Mouse (Mus musculus) embryonic facial prominence, embryonic 10.5 days (tissue): ENCODE measurements at regions not wholly inside any gene's neighbourhood (a gene's known extent, or its start where the extent isn't known, plus 50 kb on each side); places are given as distances from the start of the nearest gene placed in this dataset.
"Not testable (repeated sequence)": the region's sequence is repeated elsewhere in the genome, so short reads cannot be mapped to it uniquely, and the experiment has no call there.

Experiments
- DNase-seq: peaks from one replicate; pipeline ENCODE4 v3.0.0-alpha.2; 2017; ENCODE audit warnings: low spot score
- H3K27ac ChIP-seq: fragments of 300-500 bp; sonication (generic); replicated peaks from 2 replicates; pipeline ENCODE4 v1.5.1; 2016; ENCODE audit warnings: mild to moderate bottlenecking
- H3K27me3 ChIP-seq: fragments of 300-500 bp; sonication (generic); replicated peaks from 2 replicates; pipeline ENCODE4 v1.6.1; 2016; ENCODE audit warnings: low read depth, mild to moderate bottlenecking; ENCODE audit not compliant: poor library complexity, severe bottlenecking
- H3K36me3 ChIP-seq: fragments of 300-500 bp; sonication (generic); replicated peaks from 2 replicates; pipeline ENCODE4 v1.6.1; 2016; ENCODE audit warnings: mild to moderate bottlenecking, moderate library complexity
- H3K4me1 ChIP-seq: fragments of 300-500 bp; sonication (generic); 2 replicates; pipeline ENCODE4 v1.6.1; 2016
- H3K4me3 ChIP-seq: fragments of 300-500 bp; sonication (generic); 2 replicates; pipeline ENCODE4 v1.5.1; 2016; ENCODE audit warnings: mild to moderate bottlenecking, moderate library complexity
- H3K9me3 ChIP-seq: fragments of 300-500 bp; sonication (generic); 2 replicates; pipeline ENCODE4 v1.6.1; 2016; ENCODE audit warnings: mild to moderate bottlenecking
- WGBS: fragments of 180-500 bp; shearing (Covaris S2); methylation state at CpG from one replicate; pipeline ENCODE4 v1.1.7; 2016; 5-methylcytosine and 5-hydroxymethylcytosine counted together

GRCm38 (mm10) chr6:99904607-99905006, 178.4 kb upstream of the Prok2 start:
- DNase-seq, result no peak
- 80% methylated on average over 4 of the region's 4 CpGs for WGBS
- Histone ChIP-seq H3K36me3 (no peaks in the 10 kb centered on the region), H3K27ac (no peak overlapping the region), H3K27me3 (peaks cover 85% of the 10 kb centered on the region), H3K4me3 (no peak overlapping the region), H3K4me1 (0 out of 2 replicates have a peak, but pooled peaks cover 7% of the 10 kb centered on the region), H3K9me3 (no peaks in the 10 kb centered on the region)

- not testable (repeated sequence) for H3K27ac ChIP-seq, H3K36me3 ChIP-seq, H3K4me1 ChIP-seq, H3K4me3 ChIP-seq, H3K9me3 ChIP-seq
- H3K27me3 ChIP-seq, result peaks cover 85% of the 10 kb centered on the region
- peak; percentile 56 for DNase-seq
These were observed 177.9 kb upstream of the Prok2 start for GRCm38 (mm10) chr6:99904044-99904443.

- WGBS, result 87% methylated on average over 3 of the region's 3 CpGs
- H3K4me1 ChIP-seq, result peaks cover 4% of the 10 kb centered on the region
- DNase-seq, result no peak
- H3K4me3 ChIP-seq, result no peak overlapping the region
- H3K36me3 ChIP-seq, result no peaks in the 10 kb centered on the region
- H3K27me3 ChIP-seq, result peaks cover 79% of the 10 kb centered on the region
- H3K9me3 ChIP-seq, result no peaks in the 10 kb centered on the region
- no peak overlapping the region for H3K27ac ChIP-seq
These were observed 175.4 kb upstream of the Prok2 start for GRCm38 (mm10) chr6:99901564-99901963.

GRCm38 (mm10) chr6:99901146-99901545, 175.0 kb upstream of the Prok2 start:
- WGBS, result 92% methylated on average over 5 of the region's 5 CpGs
- no peak for DNase-seq
- Histone ChIP-seq H3K27me3 (peaks cover 80% of the 10 kb centered on the region), H3K36me3 (no peaks in the 10 kb centered on the region), H3K27ac (no peak overlapping the region), H3K9me3 (no peaks in the 10 kb centered on the region), H3K4me1 (peaks cover 4% of the 10 kb centered on the region), H3K4me3 (no peak overlapping the region)

- no peaks in the 10 kb centered on the region for H3K36me3 ChIP-seq
- DNase-seq, result no peak
- no peak overlapping the region for H3K4me3 ChIP-seq
- H3K4me1 ChIP-seq, result peaks cover 4% of the 10 kb centered on the region
- peaks cover 83% of the 10 kb centered on the region for H3K27me3 ChIP-seq
- H3K27ac ChIP-seq, result no peak overlapping the region
- no peaks in the 10 kb centered on the region for H3K9me3 ChIP-seq
- 80% methylated on average over 14 of the region's 14 CpGs for WGBS
These were observed 173.5 kb upstream of the Prok2 start for GRCm38 (mm10) chr6:99899704-99900103.

GRCm38 (mm10) chr6:99898077-99898476, 171.9 kb upstream of the Prok2 start:
- Histone ChIP-seq H3K36me3 (no peaks in the 10 kb centered on the region), H3K4me3 (no peak overlapping the region), H3K27me3 (peaks cover 82% of the 10 kb centered on the region), H3K4me1 (peaks cover 4% of the 10 kb centered on the region), H3K9me3 (no peaks in the 10 kb centered on the region), H3K27ac (no peak overlapping the region)
- 89% methylated on average over 2 of the region's 2 CpGs for WGBS
- no peak for DNase-seq

- H3K4me1 ChIP-seq, result peaks cover 4% of the 10 kb centered on the region
- no peaks in the 10 kb centered on the region for H3K36me3 ChIP-seq
- no peaks in the 10 kb centered on the region for H3K9me3 ChIP-seq
- WGBS, result 90% methylated on average over 4 of the region's 4 CpGs
- H3K4me3 ChIP-seq, result no peak overlapping the region
- H3K27me3 ChIP-seq, result peaks cover 64% of the 10 kb centered on the region
- no peak for DNase-seq
- no peak overlapping the region for H3K27ac ChIP-seq
These were observed 169.4 kb upstream of the Prok2 start for GRCm38 (mm10) chr6:99895558-99895957.

- peaks cover 64% of the 10 kb centered on the region for H3K27me3 ChIP-seq
- no peak overlapping the region for H3K27ac ChIP-seq
- no peaks in the 10 kb centered on the region for H3K36me3 ChIP-seq
- DNase-seq, result no peak
- no peaks in the 10 kb centered on the region for H3K9me3 ChIP-seq
- peaks cover 7% of the 10 kb centered on the region for H3K4me1 ChIP-seq
- H3K4me3 ChIP-seq, result no peak overlapping the region
- WGBS, result 53% methylated on average over 4 of the region's 4 CpGs
These were observed 167.7 kb upstream of the Prok2 start for GRCm38 (mm10) chr6:99893936-99894335.

- Histone ChIP-seq H3K27me3 (peaks cover 70% of the 10 kb centered on the region), H3K9me3 (no peaks in the 10 kb centered on the region)
These were observed 166.0 kb upstream of the Prok2 start for GRCm38 (mm10) chr6:99892204-99892603.

GRCm38 (mm10) chr6:99891790-99892189, 165.6 kb upstream of the Prok2 start:
- Histone ChIP-seq H3K27me3 (peaks cover 70% of the 10 kb centered on the region), H3K36me3 (no peaks in the 10 kb centered on the region), H3K27ac (no peak overlapping the region), H3K4me1 (peaks cover 20% of the 10 kb centered on the region), H3K9me3 (no peaks in the 10 kb centered on the region), H3K4me3 (no peak overlapping the region)
- DNase-seq, result no peak
- 55% methylated on average over 2 of the region's 2 CpGs for WGBS

More at GRCm38 (mm10) chr6:99892204-99892603, 166.0 kb upstream of the Prok2 start:
- DNase-seq, result no peak
- H3K36me3 ChIP-seq, result no peaks in the 10 kb centered on the region
- 87% methylated on average over 9 of the region's 9 CpGs for WGBS
- H3K27ac ChIP-seq, result no peak overlapping the region
- no peak overlapping the region for H3K4me3 ChIP-seq
- H3K4me1 ChIP-seq, result peaks cover 21% of the 10 kb centered on the region

- H3K4me3 ChIP-seq, result no peak overlapping the region
- peaks cover 71% of the 10 kb centered on the region for H3K27me3 ChIP-seq
- WGBS, result 89% methylated on average over 5 of the region's 5 CpGs
- H3K36me3 ChIP-seq, result no peaks in the 10 kb centered on the region
- no peak overlapping the region for H3K27ac ChIP-seq
- no peak for DNase-seq
- no peaks in the 10 kb centered on the region for H3K9me3 ChIP-seq
- peaks cover 19% of the 10 kb centered on the region for H3K4me1 ChIP-seq
These were observed 164.6 kb upstream of the Prok2 start for GRCm38 (mm10) chr6:99890805-99891204.

GRCm38 (mm10) chr6:99889055-99889454, 162.9 kb upstream of the Prok2 start:
- Histone ChIP-seq H3K4me3 (no peak overlapping the region), H3K9me3 (no peaks in the 10 kb centered on the region), H3K27me3 (peaks cover 69% of the 10 kb centered on the region), H3K36me3 (no peaks in the 10 kb centered on the region), H3K27ac (no peak overlapping the region), H3K4me1 (peaks cover 36% of the 10 kb centered on the region)
- WGBS, result 39% methylated on average over 9 of the region's 9 CpGs
- no peak for DNase-seq

GRCm38 (mm10) chr6:99887904-99888303, 161.7 kb upstream of the Prok2 start:
- peak; percentile 60 for DNase-seq
- H3K9me3 ChIP-seq, result no peaks in the 10 kb centered on the region
- 34% methylated on average over 8 of the region's 8 CpGs for WGBS
- peaks cover 79% of the 10 kb centered on the region for H3K27me3 ChIP-seq
- no peaks in the 10 kb centered on the region for H3K36me3 ChIP-seq
- H3K4me1 ChIP-seq, result peaks cover 45% of the 10 kb centered on the region
- no peak overlapping the region for H3K4me3 ChIP-seq
- H3K27ac ChIP-seq, result no peak overlapping the region

GRCm38 (mm10) chr6:99884755-99885154, 158.6 kb upstream of the Prok2 start:
- no peak overlapping the region for H3K27ac ChIP-seq
- H3K4me3 ChIP-seq, result no peak overlapping the region
- peaks cover 52% of the 10 kb centered on the region for H3K4me1 ChIP-seq
- H3K9me3 ChIP-seq, result no peaks in the 10 kb centered on the region
- peak; percentile 70 for DNase-seq
- H3K27me3 ChIP-seq, result peaks cover 91% of the 10 kb centered on the region
- H3K36me3 ChIP-seq, result no peaks in the 10 kb centered on the region
- 3% methylated on average over 7 of the region's 7 CpGs for WGBS
